ENCODE assay signal across 16 mouse cellular contexts in genomic region chr2:120126901-120127300, GRCm38 (mm10).
"Had no signal": no experiment of that assay in that cellular context is flagged by ENCODE, and none has a peak within 500 bp of the region (broad histone marks: within the 10 kb centered on the region; RNA-seq: fewer than 3 reads in every experiment).

No protein-coding gene starts in this region.

- DNase-seq: kidney, postnatal 10 days; kidney, postnatal 4 days; lung, embryonic 14.5 days; lung, postnatal 10 days; right cerebral cortex, postnatal 4 days; spleen, adult 18-20 months; thymus, adult 18-20 months; thymus, postnatal 14 days had no signal

- H3K27ac ChIP-seq: layer of hippocampus, adult 2 months; left cerebral cortex, adult 2 months; limb, embryonic 15.5 days; liver, embryonic 12.5 days; midbrain, embryonic 15.5 days; neural tube, embryonic 12.5 days had no signal

- H3K36me3 ChIP-seq: limb, embryonic 15.5 days; midbrain, embryonic 15.5 days; neural tube, embryonic 12.5 days had no signal

- H3K27me3 ChIP-seq: limb, embryonic 15.5 days; liver, embryonic 12.5 days; megakaryocyte, embryonic 14.5 days; midbrain, embryonic 15.5 days; neural tube, embryonic 12.5 days had no signal

- H3K4me2 ChIP-seq: limb, embryonic 15.5 days; liver, embryonic 12.5 days; lung, embryonic 14.5 days; midbrain, embryonic 11.5 days; midbrain, embryonic 15.5 days; neural tube, embryonic 12.5 days had no signal

- H3K4me1 ChIP-seq: midbrain, embryonic 15.5 days had no signal

- H3K9me3 ChIP-seq: limb, embryonic 15.5 days; liver, embryonic 12.5 days; megakaryocyte, embryonic 14.5 days; midbrain, embryonic 15.5 days; neural tube, embryonic 12.5 days had no signal

- H3K9ac ChIP-seq: limb, embryonic 15.5 days; liver, embryonic 12.5 days; lung, embryonic 14.5 days; midbrain, embryonic 15.5 days; neural tube, embryonic 12.5 days had no signal

- H3K4me3 ChIP-seq: layer of hippocampus, adult 2 months; left cerebral cortex, adult 2 months; limb, embryonic 15.5 days; liver, embryonic 12.5 days; megakaryocyte, embryonic 14.5 days; midbrain, embryonic 15.5 days; neural tube, embryonic 12.5 days had no signal

- ATAC-seq: liver, embryonic 12.5 days; midbrain, embryonic 15.5 days had no signal
